Comparison of ENCODE assay signal across 40 mouse cellular contexts in the genomic region with DNA sequence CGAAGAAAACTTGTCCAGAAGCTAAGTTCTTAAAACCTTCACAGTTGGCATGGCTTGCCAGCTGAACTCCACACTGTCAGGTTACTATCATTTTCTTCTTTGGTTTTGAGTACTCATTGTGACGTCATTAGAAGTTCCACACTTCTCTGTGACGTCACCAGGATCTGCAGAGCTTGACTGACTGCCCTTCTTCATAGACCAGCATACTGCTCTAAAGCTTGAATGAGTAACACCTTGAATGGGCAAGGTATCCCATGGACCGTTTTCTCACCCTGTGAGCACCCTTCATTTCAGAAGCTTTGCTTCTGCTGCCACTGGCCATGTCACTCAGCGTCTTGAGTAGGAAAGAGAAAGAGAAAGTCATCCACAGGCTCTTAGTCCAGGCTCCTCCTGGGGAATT. TPM values are rescaled to one million over a fixed set of nuclear protein-coding genes. Genes with fewer than 3 reads are reported as not detected.
"Had no signal": no experiment of that assay in that cellular context is flagged by ENCODE, and none has a peak within 500 bp of the region (broad histone marks: within the 10 kb centered on the region; RNA-seq: fewer than 3 reads in every experiment).

TSS of gene Plcz1 (minus strand) at position 101 of the 400 bp plus-strand sequence.

- H3K27ac ChIP-seq: heart, embryonic 10.5 days; heart, embryonic 13.5 days; heart, embryonic 15.5 days; hindbrain, embryonic 10.5 days; hindbrain, embryonic 12.5 days; hindbrain, embryonic 13.5 days; hindbrain, embryonic 14.5 days; hindbrain, embryonic 15.5 days; hindbrain, postnatal 0 days; intestine, embryonic 15.5 days; kidney, embryonic 15.5 days; kidney, postnatal 0 days; layer of hippocampus, adult 2 months had no signal

- H3K27me3 ChIP-seq: heart, embryonic 12.5 days; heart, embryonic 13.5 days; heart, embryonic 15.5 days; hindbrain, embryonic 12.5 days; hindbrain, embryonic 13.5 days; hindbrain, embryonic 15.5 days; intestine, embryonic 15.5 days; kidney, embryonic 15.5 days had no signal

- DNase-seq: heart, postnatal 10 days; heart, postnatal 14 days; heart, postnatal 36 days; heart, postnatal 4 days; kidney, adult 11 months; kidney, adult 18-20 months; kidney, adult 2 months; kidney, adult 8-10 months; kidney, adult 9 months; kidney, postnatal 10 days; kidney, postnatal 14 days; kidney, postnatal 25 days; kidney, postnatal 36 days; kidney, postnatal 4 days; layer of hippocampus, adult 9-11 months; layer of hippocampus, postnatal 36 days had no signal

- H3K4me1 ChIP-seq: heart, embryonic 10.5 days; heart, embryonic 12.5 days; heart, embryonic 13.5 days; heart, embryonic 15.5 days; hindbrain, embryonic 10.5 days; hindbrain, embryonic 12.5 days; hindbrain, embryonic 13.5 days; hindbrain, embryonic 15.5 days; intestine, embryonic 15.5 days; kidney, embryonic 15.5 days had no signal

- H3K4me3 ChIP-seq: heart, embryonic 10.5 days; heart, embryonic 12.5 days; heart, embryonic 13.5 days; heart, embryonic 15.5 days; hindbrain, embryonic 10.5 days; hindbrain, embryonic 12.5 days; hindbrain, embryonic 13.5 days; hindbrain, embryonic 15.5 days; intestine, embryonic 15.5 days; kidney, embryonic 15.5 days; layer of hippocampus, adult 2 months had no signal

- H3K36me3 ChIP-seq: heart, embryonic 10.5 days; heart, embryonic 12.5 days; heart, embryonic 13.5 days; heart, embryonic 15.5 days; hindbrain, embryonic 10.5 days; hindbrain, embryonic 12.5 days; hindbrain, embryonic 13.5 days; hindbrain, embryonic 15.5 days; intestine, embryonic 15.5 days; kidney, embryonic 15.5 days had no signal

RNA-seq across cellular contexts. Expression of gene Plcz1, which starts in this region (rescaled TPM):
- polyA plus RNA-seq: heart, embryonic 10.5 days; heart, embryonic 12.5 days; heart, embryonic 13.5 days; heart, embryonic 14.5 days; heart, embryonic 15.5 days; heart, embryonic 16.5 days; heart, postnatal 0 days; hindbrain, embryonic 10.5 days; hindbrain, embryonic 11.5 days; hindbrain, embryonic 12.5 days; inflammation-experienced regulatory T-cells, adult 6 months; intestine, embryonic 14.5 days; intestine, embryonic 15.5 days; intestine, embryonic 16.5 days; intestine, postnatal 0 days; kidney, adult 2 months; kidney, embryonic 14.5 days; kidney, embryonic 15.5 days; large intestine, adult 2 months had no signal
